Mouse (Mus musculus): ENCODE measurements around the gene Zbed3. TPM values are rescaled to one million over a fixed set of nuclear protein-coding genes. Genes with fewer than 3 reads are reported as not detected.
"Not testable (repeated sequence)": the region's sequence is repeated elsewhere in the genome, so short reads cannot be mapped to it uniquely, and the experiment has no call there.

The Zbed3 gene
- total RNA-seq, 2 experiments from 2014 or later = 24.8 to 31.0 TPM

DNA sequence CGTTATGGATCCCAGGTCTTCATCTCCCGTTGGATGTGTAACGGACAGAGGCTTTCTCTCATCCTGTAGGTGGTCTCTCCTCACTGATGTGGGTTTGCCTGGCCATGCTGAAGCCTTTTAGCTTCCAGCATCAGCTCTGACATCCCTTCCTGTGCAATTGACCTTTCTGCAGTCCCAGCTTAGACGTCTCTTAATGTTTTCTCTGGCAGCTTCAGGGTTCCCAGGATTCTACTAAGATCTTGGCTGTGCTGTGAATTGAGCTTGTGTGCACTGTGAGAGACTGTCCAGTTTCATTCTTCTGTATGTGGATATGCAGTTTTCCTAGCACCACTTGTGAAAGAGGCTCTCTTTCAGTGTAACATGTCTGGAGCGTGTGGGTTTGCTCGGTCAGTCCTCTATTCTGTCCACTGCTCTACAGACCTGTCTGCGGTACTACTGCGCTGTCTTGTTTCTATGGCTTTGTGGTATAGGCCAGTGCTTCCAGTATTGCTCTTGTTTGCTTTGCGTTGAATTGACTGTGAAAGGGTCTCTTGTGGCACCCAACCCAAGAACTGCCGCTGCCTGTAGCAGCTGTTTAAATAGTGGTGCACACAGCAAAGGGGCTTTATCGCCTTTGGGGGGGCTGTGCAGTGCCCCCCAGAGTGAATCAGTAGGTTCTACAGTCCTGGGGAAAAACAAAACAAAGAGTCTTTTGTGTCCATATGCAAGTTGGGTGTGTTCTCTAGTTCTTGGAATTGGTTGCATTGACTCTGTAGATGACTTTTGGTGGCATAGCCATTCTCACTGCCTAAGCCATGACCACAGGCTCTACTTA lies 8.9 kb downstream of the Zbed3 start:
- DNase-seq = no peak

DNA sequence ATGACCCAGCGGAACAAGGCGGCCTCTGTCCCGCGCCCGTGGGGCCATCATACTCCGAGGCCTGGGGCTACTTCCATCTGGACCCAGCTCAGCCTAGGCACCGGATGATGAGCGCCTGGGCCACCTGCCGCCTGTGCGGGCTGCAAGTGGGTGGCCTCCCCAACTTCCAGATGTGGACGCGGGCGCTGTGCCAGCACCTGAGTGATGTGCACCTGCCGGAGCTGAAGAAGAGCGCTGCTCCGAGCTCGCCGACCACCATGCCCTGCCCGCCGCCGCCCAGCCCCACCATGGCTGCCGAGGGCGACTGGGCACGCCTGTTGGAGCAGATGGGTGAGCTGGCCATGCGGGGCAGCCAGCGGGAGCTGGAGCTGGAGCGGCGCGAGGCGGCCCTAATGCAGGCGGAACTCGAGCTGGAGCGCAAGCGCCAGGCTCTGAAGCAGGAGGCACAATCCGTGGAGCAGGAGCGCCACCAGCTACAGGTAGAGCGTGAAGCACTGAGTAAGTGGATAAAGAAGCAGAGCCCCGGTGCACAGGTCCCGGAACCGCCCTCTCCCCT lies 12.8 kb downstream of the Zbed3 start:
- no peak for DNase-seq

DNA sequence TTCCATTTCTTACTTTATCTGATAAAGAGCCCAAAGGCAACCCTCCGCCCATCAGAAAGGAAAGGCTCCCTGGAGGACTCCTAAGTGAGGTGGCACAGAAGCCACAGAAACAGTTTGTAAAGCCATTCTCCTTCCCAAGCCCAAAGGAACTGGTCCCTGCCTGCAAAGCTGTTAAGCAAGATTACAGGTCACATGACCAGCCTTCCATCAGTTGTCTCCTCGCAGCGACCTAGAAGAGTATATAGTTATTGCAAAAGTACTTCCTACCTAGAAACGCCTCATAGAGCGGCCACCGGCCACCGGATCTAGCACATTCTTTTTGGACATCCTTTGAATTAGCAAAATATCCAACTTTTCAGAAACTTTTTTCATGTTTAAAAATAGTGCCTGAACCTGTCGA lies 20.1 kb downstream of the Zbed3 start:
- no peak for DNase-seq

DNA sequence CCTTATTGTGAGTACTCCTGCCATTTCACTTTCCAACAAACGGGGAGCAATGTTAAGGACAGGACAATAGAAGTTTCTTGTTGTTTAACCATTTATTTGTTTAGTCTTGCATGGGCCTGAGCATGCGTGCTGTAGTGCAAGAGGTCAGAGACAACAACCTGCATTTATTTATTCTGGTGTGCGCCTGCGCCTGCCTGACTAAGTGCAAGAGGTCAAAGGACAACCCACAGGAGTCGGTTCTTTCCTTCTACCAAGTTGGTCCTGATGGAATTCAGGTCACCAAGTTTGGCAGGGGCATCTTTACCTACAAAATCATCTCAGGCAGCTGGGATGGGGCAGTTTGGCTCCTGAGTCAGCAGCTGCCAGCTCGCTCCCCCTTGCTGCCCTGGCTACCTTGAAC lies 22.5 kb downstream of the Zbed3 start:
- no peak for DNase-seq

DNA sequence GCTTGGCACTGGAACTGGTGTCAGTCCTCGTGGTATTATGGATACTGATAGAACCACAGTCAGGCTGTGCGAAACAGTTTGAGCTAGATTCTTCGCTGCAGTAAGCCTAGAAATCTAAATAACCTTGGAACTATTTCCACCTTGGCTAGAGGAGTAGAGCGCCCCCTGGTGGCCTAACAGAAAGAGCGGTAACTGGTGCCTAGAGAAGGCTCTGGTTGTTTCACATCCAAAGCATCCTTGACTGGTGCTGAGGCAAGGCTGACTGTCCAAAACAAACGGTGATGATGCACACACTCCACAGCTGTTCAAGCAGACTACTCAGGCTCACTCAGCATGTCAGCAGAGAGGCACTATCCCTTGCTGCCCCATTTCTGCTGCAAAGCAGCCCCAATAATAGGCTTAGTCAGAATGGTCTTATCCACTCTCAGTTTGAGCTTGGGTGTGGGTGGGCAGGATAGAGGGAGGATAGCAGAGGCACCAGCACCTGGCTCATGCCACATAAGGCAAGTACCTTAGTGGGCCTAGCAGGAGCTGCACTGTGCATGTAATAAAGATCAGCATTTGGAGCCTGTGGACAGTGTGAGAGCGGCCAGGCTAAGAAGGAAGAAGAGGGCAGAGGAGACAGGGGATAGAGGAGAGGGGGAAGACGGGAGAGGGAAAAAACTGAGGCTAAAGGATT lies 23.7 kb downstream of the Zbed3 start:
- DNase-seq = peak; percentile 84 to 88

DNA sequence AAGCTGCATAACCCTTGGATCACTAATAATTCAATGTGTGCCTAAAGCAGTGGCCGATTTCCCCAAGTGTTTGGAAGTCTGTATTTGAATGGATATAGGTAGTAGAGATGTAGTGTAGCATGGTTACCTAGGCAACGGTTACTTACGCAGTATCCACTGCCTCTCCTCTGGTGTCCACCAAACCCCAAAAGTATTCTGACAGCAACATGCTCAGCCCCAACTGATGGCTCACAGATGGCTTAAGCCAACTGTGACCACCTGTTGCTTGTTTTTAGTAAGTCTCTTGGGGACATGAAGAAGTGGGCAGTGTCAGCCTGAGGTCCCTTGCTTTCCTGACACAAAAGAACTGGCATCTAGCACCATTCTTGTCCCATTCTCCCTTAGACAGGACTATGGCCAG lies 25.1 kb downstream of the Zbed3 start:
- no peak for DNase-seq

DNA sequence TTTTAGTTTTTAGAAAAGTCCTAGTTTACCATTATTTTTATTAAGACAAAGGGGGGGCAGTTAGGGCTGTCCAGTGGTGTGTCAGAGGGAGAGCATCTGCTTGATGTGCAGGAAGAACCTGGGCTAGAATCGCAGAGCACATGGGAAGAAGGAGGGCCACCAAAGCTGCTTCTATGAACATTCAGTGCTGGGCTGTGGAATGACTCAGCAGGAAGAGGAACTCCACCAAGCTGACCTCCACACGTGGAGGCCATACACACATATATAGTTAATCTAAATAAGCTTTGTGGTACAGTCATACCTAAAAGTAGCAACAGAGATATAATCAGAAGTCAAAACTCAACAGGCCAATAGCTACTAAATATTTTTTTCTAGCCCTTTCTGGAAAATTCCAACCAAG lies 34.8 kb downstream of the Zbed3 start:
- no peak for DNase-seq

DNA sequence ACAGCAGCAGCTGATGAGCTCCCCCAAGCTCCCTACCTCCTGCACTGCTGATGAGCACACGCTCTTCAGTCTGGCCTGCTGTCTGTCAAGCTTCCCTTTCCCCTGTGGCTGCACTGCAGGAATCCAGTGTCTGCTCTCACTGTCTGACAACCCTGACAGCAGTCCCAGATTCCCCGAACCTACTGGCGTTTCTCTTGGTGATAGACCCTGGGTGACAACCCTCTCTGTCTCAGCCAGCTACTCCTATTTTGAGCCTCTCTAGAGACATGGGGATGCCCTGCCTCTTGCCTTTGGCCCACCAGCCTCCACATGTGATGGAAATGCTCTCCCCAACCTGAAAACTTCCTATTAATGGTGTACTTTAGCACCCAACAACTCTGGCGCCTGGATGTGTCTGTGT lies 40.0 kb downstream of the Zbed3 start:
- DNase-seq = no peak

DNA sequence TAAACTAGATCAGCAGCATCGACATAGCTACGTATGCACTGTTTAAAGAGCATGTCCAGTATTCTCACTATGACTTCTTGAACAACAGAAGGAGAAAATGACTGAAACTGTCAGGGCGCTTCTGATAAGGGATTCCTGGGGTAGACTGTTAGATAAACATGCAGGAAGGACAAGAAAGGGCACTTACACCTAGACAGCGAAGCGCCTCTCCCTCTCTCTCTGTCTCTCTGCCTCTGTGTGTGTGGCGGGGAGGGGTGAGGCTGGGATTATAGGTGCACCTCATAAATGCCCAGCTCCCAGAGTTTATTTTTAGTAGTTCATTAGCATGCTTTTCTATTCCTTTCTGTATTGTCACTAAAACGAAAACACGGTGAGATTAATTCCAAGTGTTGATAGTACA lies 42.9 kb downstream of the Zbed3 start:
- no peak for DNase-seq

DNA sequence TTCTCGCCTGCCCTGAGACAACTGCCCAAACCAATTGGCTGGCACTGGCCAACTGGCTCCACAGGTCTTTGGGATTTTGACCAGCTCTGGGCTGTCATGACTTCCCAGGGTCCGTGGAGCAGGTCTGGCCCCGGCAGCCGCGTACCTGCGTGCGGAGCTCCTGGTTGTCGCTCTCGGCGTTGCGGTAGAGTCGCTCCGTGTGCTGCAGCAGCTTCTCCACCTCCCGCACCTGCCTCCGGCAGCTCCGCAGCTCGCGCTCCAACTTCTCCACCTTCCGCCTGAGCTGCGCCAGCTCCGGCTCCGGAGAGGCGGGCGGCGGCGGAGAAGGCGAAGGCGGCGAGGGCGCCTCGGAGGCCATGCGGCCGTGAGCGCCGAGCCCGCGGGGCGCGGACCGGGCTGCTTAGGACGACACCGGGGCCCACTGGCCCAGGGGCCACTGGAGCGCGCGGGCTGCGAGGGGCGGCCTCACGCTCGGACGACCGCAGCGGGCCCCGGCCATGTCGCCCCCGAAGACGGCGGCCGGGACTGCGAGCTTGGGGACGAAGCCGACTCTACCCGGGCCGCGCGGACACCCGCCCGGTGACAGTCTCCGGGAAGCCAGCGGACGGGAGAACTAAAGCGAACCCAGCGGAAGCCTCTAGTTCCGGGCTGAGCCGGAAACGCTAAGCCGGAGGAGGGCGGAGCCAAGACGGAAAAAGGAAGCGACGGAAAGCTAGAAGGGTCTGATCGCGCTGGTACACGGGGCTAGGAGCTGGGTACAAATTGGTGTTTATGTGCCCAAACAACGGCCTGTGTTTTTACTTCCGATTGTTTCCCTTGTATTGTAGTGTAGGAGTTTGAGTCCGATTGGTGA lies 51.5 kb downstream of the Zbed3 start, which contains the start of gene Aggf1:
TSS of gene Aggf1 (minus strand) at position 652 of the 853 bp plus-strand sequence.
- peak; percentile 93 to 94 for DNase-seq

DNA sequence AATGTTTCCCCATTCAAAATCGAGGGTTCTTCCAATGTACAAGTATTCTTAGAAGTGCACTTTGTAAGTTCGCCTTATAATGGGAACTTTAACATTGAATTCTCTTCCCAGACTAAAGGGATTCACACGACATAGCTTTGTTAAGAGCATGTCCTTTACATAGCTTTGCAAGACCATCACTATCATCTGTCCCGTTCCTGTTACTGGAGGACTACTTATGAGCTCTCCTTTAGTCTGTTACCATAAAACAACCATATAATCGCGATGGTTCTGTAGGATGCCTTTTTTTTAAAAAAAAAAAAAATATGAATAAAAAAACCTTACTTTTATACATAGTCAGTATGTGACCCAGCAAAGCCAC lies 52.1 kb downstream of the Zbed3 start:
- no peak for DNase-seq

DNA sequence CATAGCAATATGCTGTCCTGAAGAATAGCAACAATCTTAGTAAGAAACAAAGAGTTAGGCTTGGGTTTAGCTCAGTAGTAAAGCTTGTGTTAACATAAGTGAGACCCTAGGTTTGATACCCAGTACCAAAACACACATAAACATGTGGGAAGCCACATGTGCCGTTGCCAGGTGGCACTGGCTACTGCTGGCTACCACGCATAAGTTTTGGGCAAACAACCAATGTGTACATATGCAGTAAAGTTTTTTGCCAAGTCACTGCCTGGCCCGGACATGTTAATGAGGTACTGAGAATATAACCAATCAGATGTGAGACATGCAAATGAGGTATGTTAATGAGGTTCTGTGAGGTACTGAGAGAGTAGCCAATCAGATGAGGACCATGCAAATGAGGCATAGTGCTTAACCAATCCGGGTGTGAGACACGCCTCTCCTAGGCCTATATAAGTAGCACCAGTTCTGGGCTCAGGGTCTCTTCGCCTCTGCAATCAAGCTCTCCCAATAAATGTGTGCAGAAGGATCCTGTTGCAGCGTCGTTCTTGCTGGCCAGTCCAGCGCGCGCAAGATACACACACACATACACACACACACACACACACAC lies 53.4 kb downstream of the Zbed3 start:
- DNase-seq = not testable (repeated sequence)

DNA sequence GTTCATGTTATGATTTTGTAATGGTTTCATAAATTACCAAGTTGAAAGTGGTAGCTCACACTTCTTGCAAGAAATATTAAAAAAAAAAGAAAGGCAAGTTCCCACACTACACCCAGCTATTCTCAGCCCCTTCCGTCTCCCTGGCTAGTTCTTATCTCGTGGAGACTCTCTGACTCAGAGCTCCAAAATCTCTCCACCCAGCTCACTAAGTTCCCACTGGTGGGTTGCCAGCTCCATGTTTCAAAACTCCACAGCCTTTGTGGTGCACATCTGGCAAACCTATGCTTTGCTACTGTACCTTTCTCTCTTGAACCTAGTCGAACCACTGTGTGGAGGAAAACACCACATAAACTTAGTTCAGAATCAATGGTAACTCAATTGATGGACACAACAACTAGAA lies 55.3 kb downstream of the Zbed3 start:
- DNase-seq = no peak

DNA sequence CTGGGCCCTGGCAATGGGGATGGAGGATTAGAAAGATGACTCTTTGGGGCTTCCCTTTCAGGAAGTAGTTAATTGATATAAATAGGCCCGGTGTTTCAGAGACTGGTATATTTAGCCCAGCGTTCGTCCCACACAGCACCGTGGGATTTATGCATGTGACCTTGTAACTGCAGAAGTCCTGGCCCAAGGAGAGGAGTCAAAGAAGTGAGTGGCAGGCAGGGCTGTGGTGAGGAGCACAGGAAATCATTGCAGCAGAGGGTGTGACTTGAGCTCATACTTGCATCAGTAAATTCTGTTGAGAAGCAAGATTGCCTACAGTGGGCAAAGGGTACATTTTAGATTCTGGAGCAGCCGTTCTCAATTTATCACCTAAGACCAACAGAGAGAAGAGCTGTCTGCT lies 59.0 kb downstream of the Zbed3 start:
- peak; percentile 20 to 30 for DNase-seq

Other genes starting within 250 kb of the Zbed3 start
- gene Pde8b, start 73.3 kb upstream of the Zbed3 start, total RNA-seq (2021) = 100 to 1,000 TPM in 1 of 2 experiments, 10 to 100 TPM in 1; 77.0 to 158 TPM
- 10 to 100 TPM; 34.4 to 35.9 TPM for gene Aggf1, start 51.7 kb downstream of the Zbed3 start, total RNA-seq (2021)
- under 1 TPM in 1 of 2 experiments, not detected in 1; 0.40 TPM for gene Crhbp, start 121.3 kb downstream of the Zbed3 start, total RNA-seq (2021)
- not detected for gene S100z, start 155.1 kb downstream of the Zbed3 start, total RNA-seq (2021)
- gene F2rl1, start 201.6 kb downstream of the Zbed3 start, total RNA-seq (2021) = under 1 TPM; 0.10 to 0.20 TPM